Mouse (Mus musculus): Measurements from ENCODE around the gene Taldo1.

DNA sequence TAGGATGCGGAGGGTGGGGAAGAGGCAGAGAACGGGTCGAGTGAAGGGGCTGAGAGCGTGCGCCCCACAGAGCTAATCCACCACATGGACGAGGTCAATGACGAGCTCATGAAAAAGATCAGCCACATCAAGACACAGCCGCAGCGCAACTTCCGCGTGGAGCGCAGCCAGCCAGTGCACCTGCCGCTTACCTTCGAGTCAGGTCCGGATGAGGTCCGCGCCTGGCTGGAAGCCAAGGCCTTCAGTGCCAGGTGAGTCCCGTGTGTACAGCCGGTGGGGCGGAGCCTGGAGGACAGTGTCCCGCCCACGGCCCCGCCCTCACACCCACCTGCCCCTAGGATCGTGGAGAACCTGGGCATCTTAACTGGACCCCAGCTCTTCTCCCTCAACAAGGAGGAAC is 30.5 kb upstream of the Taldo1 start:
- no peak for TF ChIP-seq CTCF (IDR thresholded peaks at IDR 0.05; ENCODE audit: insufficient read depth, low read length)
- TF ChIP-seq POLR2A (IDR thresholded peaks at IDR 0.05; ENCODE audit: borderline replicate concordance, extremely low read depth, low read depth, low read length) = no peak

All from lung, adult 2 months (tissue).